Comparison of ENCODE assay signal across 15 mouse cellular contexts in the genomic region with DNA sequence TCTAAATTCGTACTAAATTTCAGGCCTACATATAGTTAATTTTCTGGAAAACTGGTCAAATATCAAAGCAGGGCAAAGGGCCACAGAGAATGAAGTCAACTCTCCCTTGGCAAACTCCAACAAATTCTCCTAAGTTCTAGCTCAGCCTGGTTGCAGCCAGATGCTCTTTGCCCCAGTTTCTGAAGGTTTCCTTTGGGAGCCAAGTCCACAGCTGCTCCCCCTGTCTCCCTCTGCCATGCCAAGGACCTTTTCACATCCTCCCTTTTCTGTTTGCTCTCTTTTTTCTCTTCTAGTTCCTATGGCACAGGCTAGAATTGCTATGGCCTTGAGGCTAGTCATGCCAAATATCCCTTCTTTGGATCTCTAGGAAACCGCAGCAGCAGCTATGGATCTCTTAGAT. TPM values are rescaled to one million over a fixed set of nuclear protein-coding genes. Genes with fewer than 3 reads are reported as not detected.
A peak's percentile ranks its signal among the peaks of the same experiment; 100 is the strongest.
DNase-seq lines count a peak whose midpoint lies in the region; ATAC-seq and TF ChIP-seq lines count a peak whose summit lies in the region.
"Had no signal": no experiment of that assay in that cellular context is flagged by ENCODE, and none has a peak within 500 bp of the region (broad histone marks: within the 10 kb centered on the region; RNA-seq: fewer than 3 reads in every experiment).

No protein-coding gene starts in this region.

- no peaks in the 10 kb centered on the region for H3K36me3 ChIP-seq in hindbrain, postnatal 0 days (ENCODE audit: insufficient read depth, low read length)
- H3K36me3 ChIP-seq in hindbrain, embryonic 12.5 days, result no peaks in the 10 kb centered on the region
- no peaks in the 10 kb centered on the region for H3K36me3 ChIP-seq in midbrain, embryonic 15.5 days (replicated peaks)
- H3K36me3 ChIP-seq in forebrain, embryonic 10.5 days (replicated peaks), result no peaks in the 10 kb centered on the region
- H3K36me3 ChIP-seq: lung, embryonic 15.5 days had no signal

- no peak overlapping the region for H3K9ac ChIP-seq in hindbrain, postnatal 0 days (replicated peaks; ENCODE audit: low read length)
- no peak overlapping the region for H3K9ac ChIP-seq in hindbrain, embryonic 12.5 days
- H3K9ac ChIP-seq in midbrain, embryonic 15.5 days, result no peak overlapping the region
- H3K9ac ChIP-seq: forebrain, embryonic 13.5 days; lung, embryonic 15.5 days had no signal

- DNase-seq in hindbrain, postnatal 0 days (ENCODE audit: low spot score), result peak; percentile 12
- DNase-seq in 3T3-L1 (ENCODE audit: low read depth, low spot score), result peak; percentile 8
- peak; percentile 53 for DNase-seq in heart, postnatal 4 days
- no peak for DNase-seq in forebrain, embryonic 10.5 days (ENCODE audit: extremely low spot score, low spot score)
- DNase-seq: right cerebral cortex, adult 18-20 months had no signal

- H3K27ac ChIP-seq in hindbrain, postnatal 0 days, result no peak overlapping the region
- no peak overlapping the region for H3K27ac ChIP-seq in hindbrain, embryonic 12.5 days
- peak overlapping the region; percentile 95 for H3K27ac ChIP-seq in brown adipose tissue, adult 24 weeks (replicated peaks; ENCODE audit: low read depth, low read length)
- H3K27ac ChIP-seq in midbrain, embryonic 15.5 days, result no peak overlapping the region
- no peak overlapping the region for H3K27ac ChIP-seq in forebrain, embryonic 10.5 days
- H3K27ac ChIP-seq: forebrain, embryonic 13.5 days; kidney, postnatal 0 days; lung, embryonic 15.5 days had no signal

- no peaks in the 10 kb centered on the region for H3K27me3 ChIP-seq in hindbrain, postnatal 0 days (ENCODE audit: insufficient read depth, low read length)
- H3K27me3 ChIP-seq in hindbrain, embryonic 12.5 days, result no peaks in the 10 kb centered on the region
- H3K27me3 ChIP-seq in midbrain, embryonic 15.5 days (replicated peaks), result no peaks in the 10 kb centered on the region
- H3K27me3 ChIP-seq in forebrain, embryonic 10.5 days (ENCODE audit: poor library complexity, severe bottlenecking), result no peaks in the 10 kb centered on the region
- H3K27me3 ChIP-seq: forebrain, embryonic 13.5 days; lung, embryonic 15.5 days had no signal

- no peaks in the 10 kb centered on the region for H3K4me1 ChIP-seq in hindbrain, postnatal 0 days (ENCODE audit: insufficient read depth, low read length)
- H3K4me1 ChIP-seq in hindbrain, embryonic 12.5 days, result no peaks in the 10 kb centered on the region
- peaks cover 12% of the 10 kb centered on the region for H3K4me1 ChIP-seq in brown adipose tissue, adult 24 weeks (ENCODE audit: control insufficient read depth, insufficient read depth, insufficient read length, low read length)
- H3K4me1 ChIP-seq in midbrain, embryonic 15.5 days, result no peaks in the 10 kb centered on the region
- H3K4me1 ChIP-seq in forebrain, embryonic 10.5 days, result no peaks in the 10 kb centered on the region
- H3K4me1 ChIP-seq: forebrain, embryonic 13.5 days; lung, embryonic 15.5 days had no signal

- WGBS in hindbrain, postnatal 0 days, result 85% methylated on average over 2 of the region's 2 CpGs
- WGBS in hindbrain, embryonic 12.5 days, result 97% methylated on average over 2 of the region's 2 CpGs
- 94% methylated on average over 2 of the region's 2 CpGs for WGBS in midbrain, embryonic 15.5 days
- WGBS in forebrain, embryonic 10.5 days, result 95% methylated on average over 2 of the region's 2 CpGs

- ATAC-seq in hindbrain, postnatal 0 days, result peak; percentile 73; the same call in 1 of the 2 replicates
- no peak for ATAC-seq in hindbrain, embryonic 12.5 days (ENCODE audit: low FRiP score)
- no peak for ATAC-seq in megakaryocyte, adult 5-6 weeks (ENCODE audit: poor library complexity, severe bottlenecking)
- no peak for ATAC-seq in midbrain, embryonic 15.5 days (replicated peaks)
- ATAC-seq: forebrain, embryonic 13.5 days had no signal

- H3K9me3 ChIP-seq in hindbrain, postnatal 0 days (ENCODE audit: low read length), result no peaks in the 10 kb centered on the region
- H3K9me3 ChIP-seq in hindbrain, embryonic 12.5 days (replicated peaks), result no peaks in the 10 kb centered on the region
- H3K9me3 ChIP-seq in midbrain, embryonic 15.5 days, result no peaks in the 10 kb centered on the region
- no peaks in the 10 kb centered on the region for H3K9me3 ChIP-seq in forebrain, embryonic 10.5 days
- H3K9me3 ChIP-seq: forebrain, embryonic 13.5 days; lung, embryonic 15.5 days had no signal

- no peak for TF ChIP-seq CTCF in hindbrain, postnatal 0 days (IDR thresholded peaks at IDR 0.05; ENCODE audit: low read depth)

- no peak overlapping the region for H3K4me2 ChIP-seq in hindbrain, postnatal 0 days (ENCODE audit: low read depth, low read length)
- no peak overlapping the region for H3K4me2 ChIP-seq in hindbrain, embryonic 12.5 days (replicated peaks)
- H3K4me2 ChIP-seq in midbrain, embryonic 15.5 days, result no peak overlapping the region
- H3K4me2 ChIP-seq: forebrain, embryonic 13.5 days; lung, embryonic 15.5 days had no signal

- no peak overlapping the region for H3K4me3 ChIP-seq in hindbrain, postnatal 0 days (ENCODE audit: low read length)
- no peak overlapping the region for H3K4me3 ChIP-seq in hindbrain, embryonic 12.5 days
- no peak overlapping the region for H3K4me3 ChIP-seq in brown adipose tissue, adult 24 weeks (ENCODE audit: insufficient read depth, low read depth, low read length)
- no peak overlapping the region for H3K4me3 ChIP-seq in midbrain, embryonic 15.5 days
- no peak overlapping the region for H3K4me3 ChIP-seq in forebrain, embryonic 10.5 days
- H3K4me3 ChIP-seq: forebrain, embryonic 13.5 days; lung, embryonic 15.5 days had no signal

RNA-seq across cellular contexts. Expression of a gene that starts 43.8 kb away (rescaled TPM):
- total RNA-seq in hindbrain, postnatal 0 days (2014; rRNA removed), result not detected in 2 replicates
- polyA plus RNA-seq in hindbrain, postnatal 0 days (2015; fragmentation: Nextera tagmentation; extraction: Ambion mirVana), result not detected in 2 replicates
- polyA plus RNA-seq in hindbrain, embryonic 12.5 days (2016; fragmentation: Nextera tagmentation; extraction: Ambion mirVana), result 0.78 and 1.4 TPM in 2 replicates
- 0.75 TPM in 1 of 2 replicates, not detected in the other for polyA plus RNA-seq in brown adipose tissue, adult 24 weeks (2012; ENCODE audit: insufficient read depth, insufficient read length, missing spikeins)
- not detected for total RNA-seq in heart, postnatal 4 days (2021)
- not detected in 2 replicates for total RNA-seq in megakaryocyte, adult 5-6 weeks (2015)
- not detected in 2 replicates for total RNA-seq in megakaryocyte, adult 5-6 weeks (2017)
- polyA plus RNA-seq in midbrain, embryonic 15.5 days (2015; fragmentation: Nextera tagmentation; extraction: Ambion mirVana), result not detected in 2 replicates
- polyA plus RNA-seq in forebrain, embryonic 10.5 days (2016; fragmentation: Nextera tagmentation; extraction: Ambion mirVana), result not detected in 2 replicates
- total RNA-seq: left cerebral cortex, postnatal 25 days had no signal
- polyA plus RNA-seq: forebrain, embryonic 13.5 days; heart, embryonic 14.5 days; kidney, postnatal 0 days; stomach, embryonic 16.5 days had no signal
